Mouse (Mus musculus) 3134 (cell line): ENCODE results near the gene Thop1.
"Not testable (repeated sequence)": the region's sequence is repeated elsewhere in the genome, so short reads cannot be mapped to it uniquely, and the experiment has no call there.

ENCODE experiments used
- DNase-seq: peaks from one replicate; pipeline ENCODE4 v3.0.0-alpha.2; 2011; ENCODE audit warnings: low spot score; ENCODE audit not compliant: insufficient read length; ENCODE audit errors: extremely low read depth

Thop1 gene

DNA sequence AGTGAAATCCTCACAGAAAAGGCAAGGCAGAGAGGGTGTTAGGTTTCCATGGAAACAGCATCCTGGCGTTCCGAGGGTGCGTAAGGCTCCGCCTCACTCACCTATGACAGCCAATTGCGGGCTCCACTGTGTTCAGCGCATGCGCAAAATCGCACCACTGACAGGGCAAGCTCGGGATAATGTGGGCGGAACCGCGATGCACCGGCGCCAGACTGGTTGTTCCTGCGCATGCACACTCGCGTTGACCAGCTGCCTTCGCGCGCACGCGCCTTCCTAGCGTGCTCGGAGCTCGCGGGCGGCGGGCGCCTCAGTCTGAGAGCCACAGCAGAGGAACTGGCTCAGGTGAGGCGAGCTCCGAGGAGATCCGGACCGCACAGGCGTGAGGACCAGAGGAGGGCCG, at the start of gene Thop1:
Thop1 (plus strand) TSS at position 200 of the 400 bp plus-strand sequence.
- peak; percentile 97 for DNase-seq

DNA sequence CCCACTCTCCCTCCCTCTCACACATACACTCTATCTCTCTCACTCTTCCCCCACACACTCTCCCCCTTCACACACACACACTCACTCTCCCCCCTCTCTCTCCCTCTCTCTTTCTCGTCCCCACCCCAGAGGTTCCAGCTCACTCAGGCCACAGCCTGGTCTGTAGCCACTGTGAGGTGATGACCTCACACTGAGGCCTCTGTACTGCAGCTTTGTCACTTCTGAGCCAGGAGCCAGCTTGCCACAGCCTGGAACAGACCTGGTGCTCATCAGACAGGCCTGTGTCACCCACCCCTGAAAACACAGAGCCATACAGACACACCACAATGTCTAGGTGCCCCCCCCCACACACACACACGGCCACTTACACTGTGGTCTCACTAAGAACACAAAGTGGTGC, 49.6 kb upstream of the Thop1 start:
- DNase-seq, result peak; percentile 61

DNA sequence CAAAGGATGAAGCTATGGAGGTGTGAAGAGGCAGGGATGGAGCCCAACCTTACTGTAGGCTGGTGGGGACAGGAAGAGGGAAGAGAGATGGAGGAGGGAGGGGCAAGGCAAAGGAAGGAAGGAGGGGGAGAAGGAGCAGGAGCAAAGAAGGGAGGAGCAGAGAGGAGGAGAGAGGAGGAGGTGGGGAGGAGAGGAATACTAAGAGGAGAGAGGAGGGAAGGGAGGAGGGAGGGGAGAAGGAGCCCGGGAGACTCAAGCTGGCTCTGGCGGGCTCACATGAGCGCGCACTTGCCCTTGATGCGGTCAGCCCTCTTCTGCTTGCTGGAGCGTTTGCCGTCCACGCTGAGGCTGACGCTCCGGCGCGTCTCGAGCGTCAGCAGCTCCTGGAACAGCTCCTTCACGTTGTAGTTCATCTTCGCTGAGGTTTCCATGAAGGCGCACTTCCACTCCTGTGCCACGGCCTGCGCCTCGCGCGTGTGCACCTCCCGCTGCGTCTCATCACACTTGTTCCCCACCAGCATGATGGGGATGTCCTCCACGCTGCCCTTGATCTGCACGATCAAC, 48.2 kb upstream of the Thop1 start:
- DNase-seq, result no peak

DNA sequence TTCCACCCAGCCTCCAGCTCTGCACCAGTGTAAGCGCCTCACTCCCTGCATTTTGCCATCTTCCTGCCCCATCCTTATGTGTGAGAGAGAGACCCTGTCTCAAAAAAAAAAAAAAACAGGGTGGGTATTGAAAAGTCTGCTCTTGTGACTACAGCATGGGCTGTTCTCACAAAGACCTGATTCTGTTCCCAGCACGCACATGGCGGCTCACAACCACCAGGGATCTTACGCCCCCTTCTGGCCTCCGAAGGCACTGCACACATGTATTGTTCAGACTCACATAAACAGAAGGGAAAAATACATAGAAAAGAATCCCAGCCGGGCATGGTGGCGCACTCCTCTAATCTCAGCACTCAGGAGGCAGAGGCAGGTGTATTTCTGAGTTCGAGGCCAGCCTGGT, 47.1 kb upstream of the Thop1 start:
- DNase-seq, result no peak

DNA sequence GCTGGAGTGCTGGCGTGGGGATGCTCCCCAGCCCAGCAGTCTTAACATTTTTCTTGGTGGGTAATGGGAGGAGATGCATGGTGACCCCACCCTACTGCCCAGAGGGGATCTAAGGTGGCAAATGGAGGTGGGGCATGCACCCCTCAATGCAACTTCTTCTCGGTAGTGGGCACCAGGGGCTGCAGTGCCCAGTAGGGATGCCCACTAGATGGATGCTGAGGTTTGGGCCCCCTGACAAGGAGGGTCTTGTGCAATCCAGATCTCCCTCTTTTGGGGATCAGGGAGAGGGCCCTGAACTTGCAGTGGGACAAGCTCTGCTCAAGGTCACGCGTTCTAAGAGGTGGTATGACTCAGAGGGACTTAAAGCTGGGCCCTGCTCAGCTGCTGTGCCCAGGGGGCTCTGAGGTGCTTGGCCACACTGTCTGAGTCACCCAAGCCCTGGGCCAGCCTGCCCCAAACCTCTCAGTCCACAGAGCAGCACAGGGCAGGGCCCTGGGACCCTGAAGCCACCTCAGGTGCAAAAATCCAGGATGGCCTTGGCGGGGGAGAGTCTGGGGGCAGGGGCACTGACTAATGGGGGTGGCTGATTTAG, 45.4 kb upstream of the Thop1 start:
- peak; percentile 56 for DNase-seq

DNA sequence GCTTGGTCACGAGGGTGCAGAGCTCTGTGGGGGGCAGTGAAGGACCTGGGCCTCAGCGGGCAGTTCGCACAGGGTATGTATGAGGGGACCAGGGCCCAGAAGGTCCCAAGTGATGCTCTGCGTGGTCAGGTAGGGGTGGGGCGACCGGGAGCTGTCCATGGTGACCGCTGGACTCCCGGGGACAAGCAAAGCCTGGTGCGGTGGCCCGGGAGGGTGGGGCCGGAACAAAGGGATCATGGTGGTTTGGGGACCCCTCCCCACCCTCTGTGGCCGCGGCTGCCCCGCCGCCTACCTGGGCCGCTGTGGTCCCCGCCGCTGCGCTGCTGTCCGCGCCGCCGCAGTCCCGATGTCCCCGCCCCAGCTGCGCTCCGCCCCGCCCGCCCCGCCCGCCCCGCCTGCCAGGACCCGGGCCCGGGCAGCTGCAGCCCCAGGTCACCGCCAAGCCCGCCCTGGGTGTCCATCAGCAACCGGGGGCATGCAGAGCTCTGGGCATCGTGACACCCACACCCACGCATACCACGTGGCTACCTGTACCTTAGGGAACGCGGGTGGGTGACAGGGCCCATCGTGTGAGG, 44.7 kb upstream of the Thop1 start:
- no peak for DNase-seq

DNA sequence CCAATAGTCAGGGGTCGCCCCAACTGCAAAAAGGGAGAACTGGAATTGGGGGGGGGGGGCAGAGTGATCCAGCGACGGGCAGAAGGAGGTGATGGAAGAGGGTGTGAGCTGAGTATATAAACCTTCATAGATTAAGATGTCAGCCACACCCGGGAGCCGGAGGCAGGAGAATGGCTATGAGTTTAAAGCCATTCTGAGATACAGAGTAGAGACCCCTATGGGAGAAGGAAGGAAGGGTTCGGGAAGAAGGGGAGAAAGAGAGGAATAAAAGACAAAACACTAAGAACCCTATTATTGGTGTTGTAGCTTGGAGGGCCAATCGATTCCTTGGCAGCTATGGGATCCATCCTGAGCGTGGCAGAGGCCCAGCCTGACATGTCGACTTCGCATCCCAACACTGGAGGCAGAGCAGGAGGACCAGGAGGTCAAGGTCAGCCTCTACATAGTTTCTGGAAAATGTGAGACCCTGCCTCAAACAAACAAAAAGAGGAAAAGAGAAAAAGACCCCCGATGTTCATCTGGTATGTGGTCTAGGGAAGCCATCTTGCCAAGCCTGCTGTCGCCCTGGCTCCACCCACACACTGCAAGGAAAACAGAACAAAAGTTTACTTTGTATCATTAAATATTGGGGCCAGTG, 44.1 kb upstream of the Thop1 start, which contains the start of gene Diras1:
Diras1 (minus strand) TSS at position 24 of the 637 bp plus-strand sequence.
- DNase-seq, result no peak

DNA sequence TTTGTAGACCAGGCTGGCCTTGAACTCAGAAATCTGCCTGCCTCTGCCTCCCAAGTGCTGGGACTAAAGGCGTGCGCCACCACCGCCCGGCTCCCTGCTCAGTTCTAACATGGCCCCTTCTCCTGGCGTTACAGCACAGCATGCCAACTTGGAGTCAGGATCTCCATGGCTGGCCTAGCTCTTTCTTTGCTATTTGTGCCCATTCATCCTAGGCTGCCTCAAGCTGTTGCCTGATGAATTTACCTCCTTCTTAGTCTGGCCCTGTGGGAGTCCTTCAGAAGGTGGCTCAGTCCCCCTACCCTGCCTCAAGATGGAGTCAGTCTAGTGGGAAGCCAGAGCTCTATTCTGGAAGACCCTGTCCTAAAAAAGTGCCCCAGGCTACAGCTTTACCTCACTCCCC, 43.0 kb upstream of the Thop1 start:
- no peak for DNase-seq

DNA sequence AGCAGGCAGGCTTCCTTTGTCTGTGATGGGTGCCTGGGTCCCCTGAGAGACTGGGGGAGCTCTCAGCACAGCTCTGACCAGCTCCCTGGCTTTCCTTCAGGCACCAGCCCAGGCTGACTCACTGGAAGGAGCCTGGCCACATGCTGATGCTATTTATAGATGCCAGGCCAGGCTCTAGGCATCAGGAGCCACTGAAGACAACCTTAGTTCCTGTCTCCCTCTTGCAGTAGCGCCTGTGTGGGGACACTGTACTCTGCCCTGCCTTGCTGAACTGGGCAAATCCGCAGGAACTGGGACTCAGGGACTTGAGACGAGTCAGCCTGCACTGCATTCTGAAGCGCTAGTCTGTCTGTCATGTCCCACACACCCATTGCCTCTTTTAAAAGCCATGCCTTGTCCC, 42.5 kb upstream of the Thop1 start:
- peak; percentile 81 for DNase-seq

DNA sequence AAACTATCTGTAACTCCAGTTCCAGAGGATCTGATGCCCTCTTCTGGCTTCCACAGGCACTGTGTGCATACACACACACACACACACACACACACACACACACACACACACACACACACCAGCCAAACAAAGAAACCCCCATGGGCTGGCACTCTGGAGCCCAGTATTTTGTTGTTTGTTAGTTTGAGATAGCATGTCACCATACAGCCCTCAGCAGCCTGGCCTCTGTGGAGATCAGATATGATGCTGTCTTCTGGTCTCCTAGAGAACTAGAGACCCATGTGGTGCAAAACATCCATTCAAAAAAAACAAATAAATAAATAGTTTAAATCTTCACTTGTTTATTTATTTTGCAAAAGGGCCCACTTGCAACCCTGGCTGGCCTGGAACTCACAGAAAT, 41.6 kb upstream of the Thop1 start:
- no peak for DNase-seq

DNA sequence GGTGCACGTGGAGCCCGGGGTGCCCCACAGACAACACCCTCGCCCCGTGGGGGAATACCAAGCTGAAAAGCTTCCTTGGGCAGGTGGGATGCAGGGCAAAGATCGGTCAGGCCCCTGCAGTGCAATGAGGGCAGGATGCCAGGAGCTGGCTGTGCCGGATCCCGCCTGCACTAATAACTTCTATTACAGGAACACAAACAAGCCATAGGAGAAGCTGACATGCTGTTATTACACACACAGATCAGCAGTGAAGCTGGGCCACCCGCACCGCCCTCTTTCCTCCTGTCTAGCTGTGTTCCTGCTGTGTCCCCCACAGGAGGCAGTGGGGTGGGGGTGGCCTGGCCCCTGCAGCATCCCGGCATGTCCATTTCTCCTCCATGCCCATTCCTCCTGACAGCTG, 40.8 kb upstream of the Thop1 start:
- no peak for DNase-seq

DNA sequence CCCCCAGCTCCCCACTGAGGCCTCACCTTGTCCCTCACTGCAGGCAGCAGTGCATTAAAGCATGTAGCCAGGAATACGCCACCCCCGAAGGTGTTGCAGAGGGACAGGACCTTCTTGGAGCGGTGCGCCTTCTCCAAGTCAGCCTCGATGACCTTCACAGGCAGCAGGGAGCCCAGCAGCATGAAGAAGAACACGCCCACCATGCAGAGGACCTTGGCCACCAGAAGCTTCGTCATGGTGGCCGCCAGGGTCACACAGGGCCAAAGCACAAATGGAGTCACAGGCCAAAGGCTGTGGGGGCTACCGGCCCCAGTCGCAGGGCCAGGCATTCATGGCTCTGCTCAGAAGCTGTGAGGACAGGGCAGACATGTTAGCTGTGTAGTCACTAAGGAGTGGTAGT, 36.2 kb upstream of the Thop1 start:
- DNase-seq, result no peak

DNA sequence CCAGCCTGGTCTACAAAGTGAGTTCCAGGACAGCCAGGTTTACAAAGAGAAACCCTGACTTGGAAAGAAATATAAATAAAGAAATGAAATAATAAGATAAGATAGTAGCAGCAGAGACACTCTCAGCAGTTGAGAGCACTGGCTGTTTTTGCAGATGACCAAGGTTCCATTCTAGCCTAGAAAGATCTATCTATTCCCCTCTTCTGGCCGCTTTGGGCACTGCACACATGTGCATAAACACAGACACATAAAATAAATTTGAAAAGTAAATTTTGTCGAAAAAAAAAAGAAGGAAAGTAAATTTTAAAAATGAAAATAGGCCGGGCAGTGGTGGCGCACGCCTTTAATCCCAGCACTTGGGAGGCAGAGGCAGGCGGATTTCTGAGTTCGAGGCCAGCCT, 33.6 kb upstream of the Thop1 start:
- no peak for DNase-seq

DNA sequence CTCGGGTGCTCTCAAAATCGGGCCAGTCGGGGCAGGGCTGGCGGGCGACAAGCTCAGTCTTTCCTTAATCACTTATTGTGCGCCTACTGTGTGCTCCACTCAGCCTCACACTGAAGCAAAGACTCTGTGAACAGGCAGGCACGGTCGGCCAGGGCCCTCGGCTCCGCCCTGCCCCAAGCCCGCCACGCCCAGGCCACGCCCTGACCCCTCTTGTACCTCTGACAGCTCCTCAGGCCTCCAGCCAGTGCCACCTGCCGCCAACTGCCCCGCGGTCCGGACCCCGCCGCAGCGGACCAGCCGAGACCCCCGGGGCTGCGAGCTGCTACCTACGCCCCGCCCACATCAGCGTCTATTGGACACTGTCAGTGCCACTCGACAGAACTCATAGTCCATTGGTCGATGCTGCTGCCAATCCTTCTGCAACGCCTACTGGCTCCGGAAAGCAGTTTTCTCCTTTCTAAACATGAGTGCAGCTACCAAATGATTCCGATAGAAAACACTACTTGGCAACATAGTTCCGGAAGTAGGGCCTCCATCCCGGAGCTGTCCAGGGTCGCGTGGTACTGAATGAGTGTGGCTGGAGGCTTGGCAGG, 32.8 kb upstream of the Thop1 start, which contains the start of gene Slc39a3:
Slc39a3 (minus strand) TSS at position 439 of the 593 bp plus-strand sequence.
- peak; percentile 98 for DNase-seq

DNA sequence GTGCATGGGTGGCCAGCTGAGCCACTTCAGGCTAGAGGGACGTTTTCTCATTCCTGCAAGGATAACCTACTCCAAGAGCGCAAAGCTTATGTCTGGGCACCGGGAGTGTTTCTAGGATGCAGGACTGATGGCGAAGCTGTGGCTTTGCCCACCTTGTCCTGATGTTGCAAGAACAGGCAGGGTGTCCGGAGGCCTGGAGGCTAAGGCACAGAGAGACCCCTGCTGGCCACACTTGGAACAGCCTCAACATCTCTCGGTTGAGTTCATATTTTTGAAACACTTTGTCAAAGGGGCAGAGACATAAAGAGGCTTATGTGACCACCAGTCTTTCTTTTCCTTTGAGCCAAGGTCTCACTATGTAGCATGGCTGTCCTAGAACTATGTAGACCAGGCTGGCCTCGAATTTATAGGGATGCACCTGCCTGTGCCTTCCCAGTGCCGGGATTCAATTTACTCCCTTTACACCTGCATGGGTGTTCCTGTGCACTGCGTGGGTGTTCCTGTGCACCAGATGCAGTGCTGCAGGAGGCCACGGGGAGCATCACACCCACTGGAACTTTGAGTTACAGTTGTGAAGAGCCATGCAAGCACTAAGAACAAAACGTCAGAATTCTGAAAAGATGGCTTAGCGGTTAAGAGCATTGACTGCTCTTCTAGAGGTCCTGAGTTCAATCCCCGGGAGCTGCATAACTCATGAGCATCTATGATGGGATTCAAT, 28.2 kb upstream of the Thop1 start:
- no peak for DNase-seq

DNA sequence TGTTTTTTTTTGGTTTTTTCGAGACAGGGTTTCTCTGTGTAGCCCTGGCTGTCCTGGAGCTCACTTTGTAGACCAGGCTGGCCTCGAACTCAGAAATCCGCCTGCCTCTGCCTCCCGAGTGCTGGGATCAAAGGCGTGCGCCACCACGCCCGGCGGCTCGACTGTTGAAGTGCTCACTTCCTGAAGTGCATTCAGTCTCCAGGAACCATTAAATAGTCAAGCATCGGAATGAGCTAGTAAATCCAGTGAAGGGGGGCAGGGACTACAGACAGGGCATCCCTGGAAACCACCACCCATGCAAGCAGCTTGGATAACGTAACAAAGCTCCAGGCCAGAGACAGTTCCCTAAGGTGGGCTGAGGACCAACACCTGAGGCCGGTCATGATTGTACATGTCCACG, 24.6 kb upstream of the Thop1 start:
- DNase-seq, result not testable (repeated sequence)

DNA sequence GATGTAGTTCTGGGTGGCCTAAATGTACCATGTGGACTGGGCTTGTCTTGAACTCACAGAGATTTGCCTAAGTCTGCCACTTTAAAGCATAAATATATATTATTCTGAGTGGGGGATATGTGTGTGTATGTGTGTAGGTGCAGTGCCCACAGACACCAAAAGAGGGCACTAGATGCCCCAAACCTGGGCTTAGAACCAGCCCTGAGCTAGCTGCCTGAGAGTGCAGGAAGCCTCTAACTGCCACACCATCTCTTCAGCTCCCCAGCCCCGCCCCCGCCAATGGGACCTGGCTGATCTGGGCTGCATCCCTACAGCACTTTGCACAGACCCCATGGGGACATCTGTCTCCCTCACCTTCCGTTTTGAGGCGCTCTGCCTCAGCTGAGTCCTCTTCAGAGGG, 19.2 kb upstream of the Thop1 start:
- no peak for DNase-seq

DNA sequence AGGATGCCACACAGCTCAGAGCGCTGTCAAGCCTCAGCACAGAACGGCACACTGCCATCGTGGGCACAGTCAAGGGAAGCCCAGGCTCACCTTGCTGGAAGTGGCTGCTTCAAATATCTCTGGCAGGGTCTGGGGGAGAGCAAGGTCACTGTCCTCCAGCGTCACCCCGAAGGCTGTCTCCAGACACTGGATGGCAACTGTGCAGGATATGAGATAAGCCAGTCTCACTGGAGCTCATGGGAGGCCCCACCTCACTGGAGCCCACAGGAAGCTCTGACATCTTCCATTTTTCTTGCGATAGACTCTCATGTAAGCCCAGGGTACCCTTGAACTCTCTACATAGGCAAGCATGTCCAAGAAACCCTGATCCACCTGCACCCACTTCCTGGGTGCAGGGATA, 18.7 kb upstream of the Thop1 start:
- no peak for DNase-seq

DNA sequence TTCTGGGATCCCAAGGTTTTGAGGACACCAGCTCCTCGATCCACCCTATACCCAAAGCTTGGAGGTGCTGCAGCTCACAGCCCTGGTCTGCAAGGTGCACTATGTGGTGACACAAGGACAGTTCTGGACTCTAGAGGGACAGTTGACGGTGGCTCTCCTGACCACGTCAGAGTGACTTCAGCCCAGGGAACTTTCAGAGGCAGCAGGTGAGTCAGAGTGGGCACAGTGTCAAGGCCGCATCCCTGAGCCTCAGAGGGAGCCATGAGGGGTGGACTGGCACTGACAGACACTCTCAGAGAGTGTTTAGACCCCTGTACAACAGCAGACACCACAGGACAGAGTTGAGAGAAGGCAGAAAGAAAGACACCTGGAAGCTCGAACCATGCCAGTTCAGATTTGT, 17.3 kb upstream of the Thop1 start:
- DNase-seq, result no peak

DNA sequence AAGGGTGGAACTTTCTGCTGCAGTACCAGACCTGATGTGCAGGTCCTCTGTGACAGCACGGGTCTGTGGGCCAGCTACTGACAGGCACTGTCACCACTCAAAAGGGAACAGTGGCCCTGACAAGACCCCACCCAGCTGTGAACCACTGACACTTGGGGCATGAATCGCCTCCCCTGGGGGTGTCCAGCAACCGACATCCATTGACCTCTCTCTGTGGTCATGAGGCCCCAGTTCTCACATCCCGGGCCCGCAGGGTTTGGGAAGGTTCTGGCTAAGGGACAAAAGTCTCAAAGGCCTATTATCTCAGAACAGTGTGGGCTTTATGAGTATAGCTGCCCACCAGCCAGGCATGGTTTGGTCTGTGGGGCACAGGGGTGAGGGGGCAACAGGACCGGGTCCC, 14.7 kb upstream of the Thop1 start:
- DNase-seq, result no peak

DNA sequence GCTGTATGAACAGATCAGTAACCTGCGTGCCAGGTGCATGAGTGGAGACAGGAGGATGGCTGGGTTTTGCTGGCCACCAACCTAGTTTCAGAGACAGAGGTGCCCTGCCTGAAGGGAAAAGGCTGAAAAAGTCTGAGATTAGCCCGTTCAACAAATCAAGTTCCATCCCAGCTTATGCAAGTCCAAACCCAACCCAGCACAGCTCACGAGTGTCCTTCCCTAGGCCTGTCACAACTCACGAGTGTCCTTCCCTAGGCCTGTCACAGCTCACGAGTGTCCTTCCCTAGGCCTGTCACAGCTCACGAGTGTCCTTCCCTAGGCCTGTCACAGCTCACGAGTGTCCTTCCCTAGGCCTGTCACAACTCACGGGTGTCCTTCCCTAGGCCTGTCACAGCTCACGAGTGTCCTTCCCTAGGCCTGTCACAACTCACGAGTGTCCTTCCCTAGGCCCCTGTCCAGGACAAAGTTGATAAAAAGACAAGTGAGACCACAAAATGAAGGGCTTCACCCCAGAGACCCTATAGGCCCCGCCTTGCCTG, 14.0 kb upstream of the Thop1 start:
- not testable (repeated sequence) for DNase-seq
